Mouse (Mus musculus) ovary, adult 2 months (tissue): ENCODE data around the gene Reg4. TPM values are rescaled to one million over a fixed set of nuclear protein-coding genes. Genes with fewer than 3 reads are reported as not detected.

ENCODE experiments used
- polyA plus RNA-seq: library from polyadenylated mRNA; depleted of rRNA; stranded (reverse); fragments of >200 nt; gene quantifications from 2 replicates; pipeline ENCODE4 v1.2.3, GENCODE M21; 2012; rRNA removed

Reg4 gene
- polyA plus RNA-seq: not detected in 2 replicates

DNA sequence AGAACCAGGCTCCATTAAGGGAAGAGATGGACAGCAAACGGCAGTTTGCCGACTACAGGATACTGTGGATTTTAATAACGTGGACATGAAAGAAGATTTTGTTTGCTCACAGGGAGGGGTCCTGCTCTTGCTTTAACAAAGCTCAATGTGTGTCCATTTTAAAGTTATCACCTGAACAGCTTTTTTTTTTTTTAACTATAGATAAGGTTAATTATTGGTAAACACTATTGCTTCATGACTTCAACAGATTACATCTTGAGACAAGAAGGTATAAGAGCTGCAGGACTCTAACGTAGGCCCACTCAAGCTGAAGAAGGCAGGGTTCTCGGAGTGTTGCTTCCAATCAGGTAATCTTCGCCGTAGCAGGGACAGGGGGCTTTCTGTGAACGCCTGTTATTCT lies at the start of gene Reg4:
TSS of gene Reg4 (plus strand) at position 301 of the 400 bp plus-strand sequence.

DNA sequence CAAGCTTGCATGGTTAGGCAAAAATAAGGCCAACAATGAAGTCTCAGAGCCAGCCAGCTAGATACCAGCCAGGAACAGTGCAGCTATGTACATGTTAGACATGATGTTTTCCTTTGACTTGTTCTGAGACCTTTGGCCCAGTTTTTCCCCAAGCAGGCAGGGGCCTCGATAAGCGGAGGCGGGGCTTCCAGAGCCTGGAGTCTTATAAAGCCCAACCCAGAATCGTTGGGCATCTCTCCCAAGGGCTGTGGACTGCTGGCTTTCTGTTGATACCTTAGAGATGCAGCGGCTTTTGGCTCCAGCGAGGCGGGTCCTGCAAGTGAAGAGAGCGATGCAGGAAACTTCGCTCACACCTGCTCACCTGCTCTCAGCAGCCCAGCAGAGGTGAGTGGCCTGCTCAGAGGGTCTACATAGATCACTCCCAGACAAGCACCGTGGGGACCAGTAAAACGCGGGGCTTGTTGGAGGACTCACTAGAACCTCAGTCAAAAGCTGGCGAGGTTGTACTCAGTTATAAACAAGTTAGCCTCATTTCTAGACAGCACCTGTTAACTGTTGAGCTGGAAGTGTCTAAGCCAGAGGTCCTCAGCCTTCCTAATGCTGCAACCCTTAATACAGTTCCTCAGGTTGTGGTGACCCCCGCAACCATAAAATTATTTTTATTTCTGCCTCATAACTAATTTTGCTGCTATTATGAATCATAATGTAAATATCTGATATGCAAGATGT lies 58.4 kb downstream of the Reg4 start, which contains the start of gene Hmgcs2:
TSS of gene Hmgcs2 (plus strand) at position 232 of the 729 bp plus-strand sequence.

Other genes starting within 250 kb of the Reg4 start
- gene Notch2, start 208.6 kb upstream of the Reg4 start, polyA plus RNA-seq: 49.1 and 54.3 TPM in 2 replicates
- gene Adam30, start 61.5 kb upstream of the Reg4 start, polyA plus RNA-seq: not detected in 2 replicates
- 210 and 274 TPM in 2 replicates for gene Hmgcs2, start 58.3 kb downstream of the Reg4 start, polyA plus RNA-seq
- gene Phgdh, start 117.8 kb downstream of the Reg4 start, polyA plus RNA-seq: 99.0 and 106 TPM in 2 replicates
- 5.5 and 6.7 TPM in 2 replicates for gene Zfp697, start 160.3 kb downstream of the Reg4 start, polyA plus RNA-seq
- gene Gm4450, start 235.0 kb downstream of the Reg4 start, polyA plus RNA-seq: not detected in 2 replicates